Mouse (Mus musculus) liver, adult 2 months (tissue): ENCODE measurements around the gene Idh2. TPM values are rescaled to one million over a fixed set of nuclear protein-coding genes. Genes with fewer than 3 reads are reported as not detected.

Experiments used
- DNase-seq: peaks from one replicate; pipeline ENCODE4 v3.0.0-alpha.2; 2011; ENCODE audit warnings: low read depth, low spot score; ENCODE audit errors: extremely low read depth
- H3K27ac ChIP-seq: fragments of 200-500 bp; replicated peaks from 2 replicates; pipeline ENCODE4 v1.5.1; 2012; ENCODE audit warnings: low read depth, mild to moderate bottlenecking, control low read depth, inconsistent platforms, low read length; ENCODE audit not compliant: insufficient read depth
- H3K27me3 ChIP-seq: fragments of 200-500 bp; 2 replicates; pipeline ENCODE4 v1.6.1; 2012; ENCODE audit warnings: mild to moderate bottlenecking, moderate library complexity, low read length, inconsistent platforms; ENCODE audit not compliant: control insufficient read depth, insufficient read depth
- H3K36me3 ChIP-seq: fragments of 200-500 bp; 2 replicates; pipeline ENCODE4 v1.6.1; 2012; ENCODE audit warnings: low read length, inconsistent platforms; ENCODE audit not compliant: control insufficient read depth, insufficient read depth
- H3K4me1 ChIP-seq: fragments of 200-500 bp; 2 replicates; pipeline ENCODE4 v1.6.1; 2011; ENCODE audit warnings: low read length; ENCODE audit not compliant: control insufficient read depth, insufficient read depth
- H3K4me3 ChIP-seq: fragments of 200-500 bp; 2 replicates; pipeline ENCODE4 v1.5.1; 2011; ENCODE audit warnings: low read depth, mild to moderate bottlenecking, control low read depth, low read length, moderate library complexity; ENCODE audit not compliant: insufficient read depth
- H3K79me2 ChIP-seq: fragments of 200-500 bp; 2 replicates; pipeline ENCODE4 v1.6.1; 2012; ENCODE audit warnings: inconsistent platforms, mild to moderate bottlenecking, low read length, moderate library complexity; ENCODE audit not compliant: control insufficient read depth, insufficient read depth
- H3K9ac ChIP-seq: fragments of 200-500 bp; 2 replicates; pipeline ENCODE4 v1.6.1; 2012; ENCODE audit warnings: low read depth, mild to moderate bottlenecking, control low read depth, inconsistent platforms, low read length
- CTCF ChIP-seq: fragments of 200-500 bp; IDR thresholded peaks from 2 replicates; pipeline ENCODE4 v1.5.1; 2011; ENCODE audit warnings: low read depth, low read length, control low read depth
- POLR2A ChIP-seq: fragments of 200-500 bp; IDR thresholded peaks from 2 replicates; pipeline ENCODE4 v1.6.1; 2011; ENCODE audit warnings: low read length, control low read depth; ENCODE audit not compliant: insufficient read depth; ENCODE audit errors: extremely low read depth
- WGBS: fragments of 180-500 bp; shearing (Covaris S2); methylation state at CpG from one replicate; pipeline ENCODE4 v1.1.7; 2018; 5-methylcytosine and 5-hydroxymethylcytosine counted together
- polyA plus RNA-seq: library from polyadenylated mRNA; depleted of rRNA; stranded (reverse); fragments of >200 nt; gene quantifications from 2 replicates; pipeline ENCODE4 v1.2.3, GENCODE M21; 2012
- total RNA-seq: library from RNA; depleted of rRNA; stranded (reverse); fragments of >200 nt; gene quantifications from 2 replicates; pipeline ENCODE4 v1.2.3, GENCODE M21; 2014

Idh2 gene
- total and polyA plus RNA-seq, 2 experiments: 163 to 177 TPM

GRCm38 (mm10) chr7:80121083-80121482, 5.9 kb upstream of the Idh2 start:
- Histone ChIP-seq H3K4me3 (no peak overlapping the region), H3K79me2 (no peaks in the 10 kb centered on the region), H3K9ac (no peak overlapping the region), H3K4me1 (peaks cover 6% of the 10 kb centered on the region), H3K27me3 (no peaks in the 10 kb centered on the region), H3K36me3 (no peaks in the 10 kb centered on the region), H3K27ac (no peak overlapping the region)
- 29% methylated on average over 5 of the region's 5 CpGs for WGBS
- no peak for TF ChIP-seq POLR2A
- no peak for TF ChIP-seq CTCF
- DNase-seq: peak; percentile 94

- Histone ChIP-seq H3K27ac (no peak overlapping the region), H3K4me3 (no peak overlapping the region), H3K9ac (no peak overlapping the region), H3K27me3 (no peaks in the 10 kb centered on the region), H3K4me1 (peaks cover 10% of the 10 kb centered on the region), H3K36me3 (no peaks in the 10 kb centered on the region), H3K79me2 (no peaks in the 10 kb centered on the region)
- no peak for TF ChIP-seq CTCF
- TF ChIP-seq POLR2A: no peak
- WGBS: 65% methylated on average over 4 of the region's 4 CpGs
- no peak for DNase-seq
Measured at GRCm38 (mm10) chr7:80119198-80119597, 4.0 kb upstream of the Idh2 start.

- whole genome bisulfite sequencing: 48% methylated on average over 2 of the region's 2 CpGs
- peaks cover 17% of the 10 kb centered on the region for H3K4me1 ChIP-seq
- no peak overlapping the region for H3K9ac ChIP-seq
Measured at GRCm38 (mm10) chr7:80116158-80116557, 966 bp upstream of the Idh2 start.

GRCm38 (mm10) chr7:80114451-80115223, 555 bp downstream of the Idh2 start:
- Histone ChIP-seq H3K36me3 (no peaks in the 10 kb centered on the region), H3K27me3 (no peaks in the 10 kb centered on the region), H3K79me2 (peaks cover 4% of the 10 kb centered on the region; the same call in 1 of the 2 replicates), H3K4me1 (peaks cover 17% of the 10 kb centered on the region), H3K9ac (peak overlapping the region; percentile 92), H3K4me3 (peak overlapping the region; percentile 85), H3K27ac (peak overlapping the region; percentile 66)
- TF ChIP-seq POLR2A (no peak), CTCF (no peak)
- DNase-seq: peak; percentile 65
- under 1% methylated on average over 52 of the region's 52 CpGs for WGBS

More at GRCm38 (mm10) chr7:80116158-80116557, 966 bp upstream of the Idh2 start:
- H3K36me3 ChIP-seq: no peaks in the 10 kb centered on the region
- no peaks in the 10 kb centered on the region for H3K79me2 ChIP-seq
- no peak overlapping the region for H3K27ac ChIP-seq
- no peaks in the 10 kb centered on the region for H3K27me3 ChIP-seq
- TF ChIP-seq CTCF (no peak), POLR2A (no peak)
- DNase-seq: peak; percentile 84
- no peak overlapping the region for H3K4me3 ChIP-seq

- H3K79me2 ChIP-seq: peaks cover 10% of the 10 kb centered on the region; the same call in 1 of the 2 replicates
- H3K4me1 ChIP-seq: peaks cover 19% of the 10 kb centered on the region
- DNase-seq: peak; percentile 69
- H3K4me3 ChIP-seq: peak overlapping the region; percentile 85
- no peak for TF ChIP-seq CTCF
- no peak for TF ChIP-seq POLR2A
- H3K9ac ChIP-seq: peak overlapping the region; percentile 92
- H3K27ac ChIP-seq: peak overlapping the region; percentile 66
- H3K36me3 ChIP-seq: no peaks in the 10 kb centered on the region
- H3K27me3 ChIP-seq: no peaks in the 10 kb centered on the region
- 13% methylated on average over 10 of the region's 10 CpGs for WGBS
Measured at GRCm38 (mm10) chr7:80113989-80114388, 1.2 kb downstream of the Idh2 start.
